ENCODE assay signal across 21 mouse cellular contexts in genomic region chr1:162436672-162437071, GRCm38 (mm10). TPM values are rescaled to one million over a fixed set of nuclear protein-coding genes. Genes with fewer than 3 reads are reported as not detected.
A peak's percentile ranks its signal among the peaks of the same experiment; 100 is the strongest.
DNase-seq lines count a peak whose midpoint lies in the region; ATAC-seq and TF ChIP-seq lines count a peak whose summit lies in the region.
"Had no signal": no experiment of that assay in that cellular context is flagged by ENCODE, and none has a peak within 500 bp of the region (broad histone marks: within the 10 kb centered on the region; RNA-seq: fewer than 3 reads in every experiment).

No protein-coding gene starts in this region.

- TF ChIP-seq CTCF in midbrain, postnatal 0 days (IDR thresholded peaks at IDR 0.05) = no peak

- no peaks in the 10 kb centered on the region for H3K36me3 ChIP-seq in forebrain, embryonic 16.5 days (ENCODE audit: control insufficient read depth, insufficient read depth)
- H3K36me3 ChIP-seq in forebrain, embryonic 11.5 days (ENCODE audit: control insufficient read depth, insufficient read depth, low read length) = no peaks in the 10 kb centered on the region
- no peaks in the 10 kb centered on the region for H3K36me3 ChIP-seq in midbrain, postnatal 0 days (ENCODE audit: insufficient read depth, low read length)
- H3K36me3 ChIP-seq in midbrain, embryonic 14.5 days (ENCODE audit: control insufficient read depth, insufficient read depth, low read length) = no peaks in the 10 kb centered on the region
- H3K36me3 ChIP-seq: embryonic facial prominence, embryonic 13.5 days; heart, embryonic 10.5 days had no signal

- no peaks in the 10 kb centered on the region for H3K9me3 ChIP-seq in forebrain, embryonic 16.5 days (ENCODE audit: control insufficient read depth, low read length)
- H3K9me3 ChIP-seq in forebrain, embryonic 11.5 days (ENCODE audit: control insufficient read depth, low read length) = no peaks in the 10 kb centered on the region
- H3K9me3 ChIP-seq in midbrain, postnatal 0 days (ENCODE audit: low read length) = no peaks in the 10 kb centered on the region
- H3K9me3 ChIP-seq in midbrain, embryonic 14.5 days (ENCODE audit: control insufficient read depth, low read length) = no peaks in the 10 kb centered on the region
- H3K9me3 ChIP-seq: embryonic facial prominence, embryonic 13.5 days; heart, embryonic 10.5 days had no signal

- H3K27ac ChIP-seq in forebrain, embryonic 16.5 days (ENCODE audit: low read length) = no peak overlapping the region
- H3K27ac ChIP-seq in forebrain, embryonic 11.5 days (ENCODE audit: low read depth, low read length) = no peak overlapping the region
- no peak overlapping the region for H3K27ac ChIP-seq in midbrain, postnatal 0 days (ENCODE audit: low read depth, low read length)
- H3K27ac ChIP-seq in midbrain, embryonic 14.5 days (replicated peaks; ENCODE audit: low read depth, low read length) = no peak overlapping the region
- H3K27ac ChIP-seq: embryonic facial prominence, embryonic 13.5 days; heart, embryonic 10.5 days; macrophage had no signal

- no peak for DNase-seq in forebrain, embryonic 11.5 days (ENCODE audit: low spot score)
- peak; percentile 14 for DNase-seq in midbrain, postnatal 0 days (ENCODE audit: low spot score)
- DNase-seq in midbrain, embryonic 14.5 days = no peak
- DNase-seq in cerebellum, postnatal 10 days = peak; percentile 51 to 74
- DNase-seq in gastrocnemius, postnatal 36 days = no peak
- no peak for DNase-seq in testis, postnatal 14 days (ENCODE audit: low spot score)
- DNase-seq: adrenal gland, postnatal 10 days; embryo, embryonic 11 days; heart, postnatal 4 days; kidney, adult 18-20 months; kidney, postnatal 4 days; layer of hippocampus, adult 9-11 months; spleen, adult 18-20 months; thymus, postnatal 25 days had no signal

- ATAC-seq in forebrain, embryonic 16.5 days = peak; percentile 49; the same call in 1 of the 2 replicates
- ATAC-seq in forebrain, embryonic 11.5 days (replicated peaks; ENCODE audit: low FRiP score) = no peak
- ATAC-seq in midbrain, postnatal 0 days (ENCODE audit: low FRiP score) = no peak
- no peak for ATAC-seq in midbrain, embryonic 14.5 days (ENCODE audit: low FRiP score, low TSS enrichment)
- ATAC-seq: forebrain, embryonic 14.5 days; inflammation-experienced regulatory T-cells, adult 6 months had no signal

- intact Hi-C loops in gastrocnemius, postnatal 36 days (cut with DNase I) = no loop called here

- 67% methylated on average over 3 of the region's 3 CpGs for WGBS in forebrain, embryonic 16.5 days
- 75% methylated on average over 3 of the region's 3 CpGs for WGBS in forebrain, embryonic 11.5 days
- 83% methylated on average over 3 of the region's 3 CpGs for WGBS in midbrain, postnatal 0 days
- 83% methylated on average over 3 of the region's 3 CpGs for WGBS in midbrain, embryonic 14.5 days

- no peak overlapping the region for H3K4me2 ChIP-seq in forebrain, embryonic 16.5 days (ENCODE audit: low read length)
- no peak overlapping the region for H3K4me2 ChIP-seq in forebrain, embryonic 11.5 days (ENCODE audit: low read depth, low read length, severe bottlenecking)
- no peak overlapping the region for H3K4me2 ChIP-seq in midbrain, postnatal 0 days (ENCODE audit: low read depth, low read length, poor library complexity, severe bottlenecking)
- H3K4me2 ChIP-seq in midbrain, embryonic 14.5 days (ENCODE audit: low read length) = no peak overlapping the region
- H3K4me2 ChIP-seq: embryonic facial prominence, embryonic 13.5 days had no signal

- H3K9ac ChIP-seq in forebrain, embryonic 16.5 days (replicated peaks; ENCODE audit: low read depth, low read length) = no peak overlapping the region
- H3K9ac ChIP-seq in forebrain, embryonic 11.5 days (ENCODE audit: low read length) = no peak overlapping the region
- H3K9ac ChIP-seq in midbrain, postnatal 0 days (replicated peaks; ENCODE audit: low read length, poor library complexity, severe bottlenecking) = no peak overlapping the region
- no peak overlapping the region for H3K9ac ChIP-seq in midbrain, embryonic 14.5 days (replicated peaks; ENCODE audit: low read length)
- H3K9ac ChIP-seq: embryonic facial prominence, embryonic 13.5 days had no signal

- no peaks in the 10 kb centered on the region for H3K4me1 ChIP-seq in forebrain, embryonic 16.5 days (replicated peaks; ENCODE audit: control insufficient read depth, insufficient read depth, low read length)
- H3K4me1 ChIP-seq in forebrain, embryonic 11.5 days (replicated peaks; ENCODE audit: control insufficient read depth, insufficient read depth, low read length) = no peaks in the 10 kb centered on the region
- no peaks in the 10 kb centered on the region for H3K4me1 ChIP-seq in midbrain, postnatal 0 days (ENCODE audit: insufficient read depth, low read length)
- no peaks in the 10 kb centered on the region for H3K4me1 ChIP-seq in midbrain, embryonic 14.5 days (ENCODE audit: control insufficient read depth, insufficient read depth, low read length)
- H3K4me1 ChIP-seq: embryonic facial prominence, embryonic 13.5 days had no signal

- no peak overlapping the region for H3K4me3 ChIP-seq in forebrain, embryonic 16.5 days (replicated peaks; ENCODE audit: low read length)
- H3K4me3 ChIP-seq in forebrain, embryonic 11.5 days (ENCODE audit: low read depth, low read length) = no peak overlapping the region
- H3K4me3 ChIP-seq in midbrain, postnatal 0 days (ENCODE audit: low read depth, low read length) = no peak overlapping the region
- no peak overlapping the region for H3K4me3 ChIP-seq in midbrain, embryonic 14.5 days (replicated peaks; ENCODE audit: low read depth, low read length)
- H3K4me3 ChIP-seq: embryonic facial prominence, embryonic 13.5 days; heart, embryonic 10.5 days had no signal

- H3K27me3 ChIP-seq in forebrain, embryonic 16.5 days (replicated peaks; ENCODE audit: control insufficient read depth, insufficient read depth, low read length) = no peaks in the 10 kb centered on the region
- no peaks in the 10 kb centered on the region for H3K27me3 ChIP-seq in forebrain, embryonic 11.5 days (ENCODE audit: control insufficient read depth, insufficient read depth, low read length)
- H3K27me3 ChIP-seq in midbrain, postnatal 0 days (ENCODE audit: insufficient read depth, low read length) = no peaks in the 10 kb centered on the region
- no peaks in the 10 kb centered on the region for H3K27me3 ChIP-seq in midbrain, embryonic 14.5 days (ENCODE audit: control insufficient read depth, insufficient read depth, low read length)
- H3K27me3 ChIP-seq: embryonic facial prominence, embryonic 13.5 days had no signal

RNA-seq across cellular contexts. Expression of gene Dnm3, which starts 41.2 kb away (rescaled TPM):
- 32.3 and 41.8 TPM in 2 replicates for polyA plus RNA-seq in forebrain, embryonic 16.5 days (2015; fragmentation: Nextera tagmentation; extraction: Ambion mirVana)
- polyA plus RNA-seq in forebrain, embryonic 11.5 days (2014; fragmentation: Nextera tagmentation; extraction: Ambion mirVana) = 7.2 TPM in 2 replicates
- total RNA-seq in midbrain, postnatal 0 days (2014; rRNA removed) = 88.5 and 108 TPM in 2 replicates
- 55.8 and 67.0 TPM in 2 replicates for polyA plus RNA-seq in midbrain, postnatal 0 days (2015; fragmentation: Nextera tagmentation; extraction: Ambion mirVana)
- 60.1 and 62.0 TPM in 2 replicates for polyA plus RNA-seq in midbrain, embryonic 14.5 days (2014; fragmentation: Nextera tagmentation; extraction: Ambion mirVana)
- 1 to 10 TPM; 5.3 to 8.6 TPM for total RNA-seq in gastrocnemius, postnatal 36 days (2021)
- total RNA-seq: granulocyte monocyte progenitor cell, adult 5-6 weeks had no signal
- polyA plus RNA-seq: macrophage had no signal

Comparison
In these comparisons a context has a peak if more than half of its experiments do, and no peak if none do; other contexts are left out.
1. DNase-seq: peak in midbrain, postnatal 0 days (single experiment) and cerebellum, postnatal 10 days (2 of 2); none in forebrain, embryonic 11.5 days (single experiment), midbrain, embryonic 14.5 days (single experiment), gastrocnemius, postnatal 36 days (0 of 2) and testis, postnatal 14 days (single experiment).